ENCODE assay signal across 32 mouse cellular contexts in genomic region chr11:67199752-67200151, GRCm38 (mm10). TPM values are rescaled to one million over a fixed set of nuclear protein-coding genes. Genes with fewer than 3 reads are reported as not detected.
DNase-seq lines count a peak whose midpoint lies in the region; ATAC-seq and TF ChIP-seq lines count a peak whose summit lies in the region.
"Had no signal": no experiment of that assay in that cellular context is flagged by ENCODE, and none has a peak within 500 bp of the region (broad histone marks: within the 10 kb centered on the region; RNA-seq: fewer than 3 reads in every experiment).

Gene Myh1 (plus strand): TSS chr11:67200052.

- no peaks in the 10 kb centered on the region for H3K4me1 ChIP-seq in lung, adult 2 months (ENCODE audit: control insufficient read depth, insufficient read depth, low read length)
- no peaks in the 10 kb centered on the region for H3K4me1 ChIP-seq in forebrain, embryonic 16.5 days (replicated peaks; ENCODE audit: control insufficient read depth, insufficient read depth, low read length)
- H3K4me1 ChIP-seq: embryonic facial prominence, embryonic 10.5 days; embryonic facial prominence, embryonic 15.5 days; forebrain, embryonic 13.5 days; hindbrain, embryonic 13.5 days; kidney, embryonic 15.5 days; limb, embryonic 12.5 days; liver, embryonic 15.5 days; lung, embryonic 15.5 days; megakaryocyte, embryonic 14.5 days; midbrain, embryonic 12.5 days; neural tube, embryonic 13.5 days had no signal

- H3K36me3 ChIP-seq in forebrain, embryonic 16.5 days (ENCODE audit: control insufficient read depth, insufficient read depth), result no peaks in the 10 kb centered on the region
- H3K36me3 ChIP-seq: embryonic facial prominence, embryonic 10.5 days; embryonic facial prominence, embryonic 15.5 days; heart, embryonic 10.5 days; hindbrain, embryonic 13.5 days; kidney, embryonic 15.5 days; limb, embryonic 12.5 days; liver, embryonic 15.5 days; lung, embryonic 15.5 days; midbrain, embryonic 12.5 days; neural tube, embryonic 13.5 days had no signal

- no peak within 1 kb of the TSS for H3K27ac ChIP-seq in forebrain, embryonic 16.5 days (ENCODE audit: low read length)
- H3K27ac ChIP-seq: embryonic facial prominence, embryonic 10.5 days; embryonic facial prominence, embryonic 15.5 days; forebrain, embryonic 13.5 days; heart, embryonic 10.5 days; hindbrain, embryonic 13.5 days; kidney, embryonic 15.5 days; left cerebral cortex, adult 2 months; limb, embryonic 12.5 days; liver, embryonic 15.5 days; lung, embryonic 15.5 days; midbrain, embryonic 12.5 days; neural tube, embryonic 13.5 days had no signal

- no peaks in the 10 kb centered on the region for H3K9me3 ChIP-seq in forebrain, embryonic 16.5 days (ENCODE audit: control insufficient read depth, low read length)
- H3K9me3 ChIP-seq: embryonic facial prominence, embryonic 15.5 days; forebrain, embryonic 13.5 days; heart, embryonic 10.5 days; hindbrain, embryonic 13.5 days; kidney, embryonic 15.5 days; limb, embryonic 12.5 days; liver, embryonic 15.5 days; lung, embryonic 15.5 days; midbrain, embryonic 12.5 days; neural tube, embryonic 13.5 days had no signal

- TF ChIP-seq POLR2A in lung, adult 2 months (IDR thresholded peaks at IDR 0.05; ENCODE audit: borderline replicate concordance, extremely low read depth, low read depth, low read length), result no peak

- no peak for ATAC-seq in forebrain, embryonic 16.5 days
- ATAC-seq: CD4-positive, CD25-positive, alpha-beta regulatory T cell, adult 4 months; forebrain, embryonic 13.5 days; intestine, embryonic 16.5 days had no signal

- WGBS in lung, adult 2 months, result 64% methylated on average over 4 of the region's 4 CpGs
- 84% methylated on average over 4 of the region's 4 CpGs for WGBS in forebrain, embryonic 16.5 days

- no peaks in the 10 kb centered on the region for H3K27me3 ChIP-seq in forebrain, embryonic 16.5 days (replicated peaks; ENCODE audit: control insufficient read depth, insufficient read depth, low read length)
- H3K27me3 ChIP-seq: embryonic facial prominence, embryonic 15.5 days; forebrain, embryonic 13.5 days; hindbrain, embryonic 13.5 days; kidney, embryonic 15.5 days; limb, embryonic 12.5 days; liver, embryonic 15.5 days; lung, embryonic 15.5 days; megakaryocyte, embryonic 14.5 days; midbrain, embryonic 12.5 days; neural tube, embryonic 13.5 days had no signal

- H3K4me2 ChIP-seq in forebrain, embryonic 16.5 days (ENCODE audit: low read length), result no peak within 1 kb of the TSS
- H3K4me2 ChIP-seq: embryonic facial prominence, embryonic 15.5 days; forebrain, embryonic 13.5 days; hindbrain, embryonic 13.5 days; kidney, embryonic 15.5 days; limb, embryonic 12.5 days; liver, embryonic 15.5 days; lung, embryonic 15.5 days; midbrain, embryonic 12.5 days; neural tube, embryonic 13.5 days had no signal

- no peak within 1 kb of the TSS for H3K9ac ChIP-seq in forebrain, embryonic 16.5 days (replicated peaks; ENCODE audit: low read depth, low read length)
- H3K9ac ChIP-seq: embryonic facial prominence, embryonic 15.5 days; forebrain, embryonic 13.5 days; hindbrain, embryonic 13.5 days; kidney, embryonic 15.5 days; limb, embryonic 12.5 days; liver, embryonic 15.5 days; lung, embryonic 15.5 days; midbrain, embryonic 12.5 days; neural tube, embryonic 13.5 days had no signal

- no peak within 1 kb of the TSS for H3K4me3 ChIP-seq in lung, adult 2 months (replicated peaks; ENCODE audit: extremely low read depth, low read depth, low read length)
- no peak within 1 kb of the TSS for H3K4me3 ChIP-seq in forebrain, embryonic 16.5 days (replicated peaks; ENCODE audit: low read length)
- H3K4me3 ChIP-seq: embryonic facial prominence, embryonic 10.5 days; embryonic facial prominence, embryonic 15.5 days; forebrain, embryonic 13.5 days; heart, embryonic 10.5 days; hindbrain, embryonic 13.5 days; kidney, embryonic 15.5 days; left cerebral cortex, adult 2 months; limb, embryonic 12.5 days; liver, embryonic 15.5 days; lung, embryonic 15.5 days; megakaryocyte, embryonic 14.5 days; midbrain, embryonic 12.5 days; neural tube, embryonic 13.5 days had no signal

- no peak for TF ChIP-seq CTCF in lung, adult 2 months (IDR thresholded peaks at IDR 0.05; ENCODE audit: insufficient read depth, low read length)

- no peak for DNase-seq in lung, adult 2 months
- no peak for DNase-seq in lung, postnatal 36 days
- no peak for DNase-seq in gastrocnemius, adult 8-10 months (ENCODE audit: low spot score in 2 of 2)
- no peak for DNase-seq in gastrocnemius, postnatal 4 days (ENCODE audit: low spot score in 2 of 2)
- DNase-seq in frontal cortex, adult 2 months (ENCODE audit: extremely low spot score in 1 of 2, low spot score in 1 of 2), result no peak
- DNase-seq in layer of hippocampus, adult 9-11 months, result no peak
- DNase-seq: adrenal gland, adult 2 months; cerebellum, adult 2 months; cerebellum, postnatal 25 days; heart, postnatal 36 days; kidney, postnatal 25 days; lung, postnatal 4 days; right cerebral cortex, postnatal 4 days; thymus, postnatal 4 days had no signal

RNA-seq across cellular contexts. Expression of gene Myh1, which starts in this region (rescaled TPM):
- polyA plus RNA-seq in lung, adult 2 months (2012; rRNA removed), result 0.02 and 51.3 TPM in 2 replicates
- total RNA-seq in gastrocnemius, adult 8-10 months (2022), result 1,000 to 10,000 TPM; 1,688 to 2,471 (median 2,214) TPM
- 100 to 1,000 TPM; 613 to 684 TPM for total RNA-seq in gastrocnemius, postnatal 4 days (2021)
- polyA plus RNA-seq in forebrain, embryonic 16.5 days (2015; fragmentation: Nextera tagmentation; extraction: Ambion mirVana), result not detected in 2 replicates
- 0.12 and 0.32 TPM in 2 replicates for polyA plus RNA-seq in frontal cortex, adult 2 months (2012; rRNA removed)
- total RNA-seq: granulocyte monocyte progenitor cell, adult 5-6 weeks; heart, postnatal 36 days had no signal
- polyA plus RNA-seq: adrenal gland, adult 2 months; CD4-positive, CD25-positive, alpha-beta regulatory T cell, adult 4 months; cerebellum, adult 2 months; embryonic facial prominence, embryonic 10.5 days; intestine, embryonic 16.5 days; liver, adult 2 months; midbrain, embryonic 12.5 days had no signal
